Mouse (Mus musculus) limb, embryonic 11.5 days (tissue): ENCODE results near the gene Phldb1. TPM values are rescaled to one million over a fixed set of nuclear protein-coding genes. Genes with fewer than 3 reads are reported as not detected.

Experiments used
- ATAC-seq: fragments of 200-750 bp; cut with Nextera tagmentation; 2 replicates; pipeline ENCODE4 v1.8.0; 2017; ENCODE audit warnings: low read depth; ENCODE audit not compliant: insufficient number of reproducible peaks, low FRiP score, low TSS enrichment
- DNase-seq: peaks from one replicate; pipeline ENCODE4 v3.0.0-alpha.2; 2015; ENCODE audit warnings: low spot score
- H3K27ac ChIP-seq: fragments of 300-500 bp; sonication (generic); replicated peaks from 2 replicates; pipeline ENCODE4 v1.5.1; 2014; ENCODE audit warnings: low read depth, mild to moderate bottlenecking, low read length
- H3K27me3 ChIP-seq: fragments of 300-500 bp; sonication (generic); 2 replicates; pipeline ENCODE4 v1.6.1; 2014; ENCODE audit warnings: mild to moderate bottlenecking, low read length, mixed read lengths; ENCODE audit not compliant: control insufficient read depth, insufficient read depth
- H3K36me3 ChIP-seq: fragments of 300-500 bp; sonication (generic); 2 replicates; pipeline ENCODE4 v1.6.1; 2014; ENCODE audit warnings: mild to moderate bottlenecking, low read length, moderate library complexity, mixed read lengths; ENCODE audit not compliant: control insufficient read depth, insufficient read depth
- H3K4me1 ChIP-seq: fragments of 300-500 bp; sonication (generic); 2 replicates; pipeline ENCODE4 v1.6.1; 2014; ENCODE audit warnings: low read length, mixed read lengths; ENCODE audit not compliant: control insufficient read depth, insufficient read depth
- H3K4me2 ChIP-seq: fragments of 300-500 bp; sonication (generic); 2 replicates; pipeline ENCODE4 v1.6.1; 2014; ENCODE audit warnings: low read depth, mild to moderate bottlenecking, moderate library complexity; ENCODE audit not compliant: severe bottlenecking
- H3K4me3 ChIP-seq: fragments of 300-500 bp; sonication (generic); 2 replicates; pipeline ENCODE4 v1.5.1; 2014; ENCODE audit warnings: low read depth, low read length
- H3K9ac ChIP-seq: fragments of 300-500 bp; sonication (generic); 2 replicates; pipeline ENCODE4 v1.6.1; 2014; ENCODE audit warnings: mild to moderate bottlenecking, low read length
- H3K9me3 ChIP-seq: fragments of 300-500 bp; sonication (generic); 2 replicates; pipeline ENCODE4 v1.6.1; 2016; ENCODE audit warnings: low read length; ENCODE audit not compliant: control insufficient read depth
- WGBS: fragments of 180-500 bp; shearing (Covaris S2); extraction: QIAGEN DNeasy Blood & Tissue Kit; methylation state at CpG from one replicate; pipeline ENCODE4 v1.1.7; 2014; 5-methylcytosine and 5-hydroxymethylcytosine counted together
- polyA plus RNA-seq: library from polyadenylated mRNA; unstranded; fragments of >200 nt; fragmentation: Nextera tagmentation; extraction: Ambion mirVana; gene quantifications from 2 replicates; pipeline ENCODE4 v1.2.1, GENCODE M21; 2014

Phldb1 gene
- polyA plus RNA-seq, 1 experiment from 2014 or later = 41.6 TPM

DNA sequence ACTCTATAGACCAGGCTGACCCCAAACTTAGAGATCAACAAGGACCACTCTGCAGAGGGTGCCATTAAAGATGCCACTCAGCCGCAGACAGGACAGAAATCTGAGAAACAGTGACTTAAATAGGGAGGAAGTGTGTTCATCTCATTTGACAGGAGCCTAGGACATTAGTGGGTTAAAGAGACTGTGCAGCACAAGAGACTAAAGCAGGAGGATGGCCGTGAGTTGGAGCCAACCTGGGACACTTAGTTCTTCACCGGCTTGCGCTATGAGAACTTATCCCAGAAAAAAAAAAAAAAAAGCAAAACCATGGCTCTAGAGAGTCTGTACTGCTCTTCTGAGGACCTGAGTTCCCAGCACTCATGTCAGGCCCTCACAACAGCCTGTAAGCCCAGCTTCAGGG lies 87.3 kb downstream of the Phldb1 start:
- no peak overlapping the region for H3K27ac ChIP-seq
- no peak overlapping the region for H3K4me2 ChIP-seq
- ATAC-seq (no peak), DNase-seq (no peak)
- H3K9ac ChIP-seq = no peak overlapping the region
- 86% methylated on average over 4 of the region's 4 CpGs for WGBS
- no peaks in the 10 kb centered on the region for H3K27me3 ChIP-seq
- no peaks in the 10 kb centered on the region for H3K9me3 ChIP-seq
- H3K4me3 ChIP-seq = no peak overlapping the region
- H3K36me3 ChIP-seq = no peaks in the 10 kb centered on the region
- no peaks in the 10 kb centered on the region for H3K4me1 ChIP-seq

DNA sequence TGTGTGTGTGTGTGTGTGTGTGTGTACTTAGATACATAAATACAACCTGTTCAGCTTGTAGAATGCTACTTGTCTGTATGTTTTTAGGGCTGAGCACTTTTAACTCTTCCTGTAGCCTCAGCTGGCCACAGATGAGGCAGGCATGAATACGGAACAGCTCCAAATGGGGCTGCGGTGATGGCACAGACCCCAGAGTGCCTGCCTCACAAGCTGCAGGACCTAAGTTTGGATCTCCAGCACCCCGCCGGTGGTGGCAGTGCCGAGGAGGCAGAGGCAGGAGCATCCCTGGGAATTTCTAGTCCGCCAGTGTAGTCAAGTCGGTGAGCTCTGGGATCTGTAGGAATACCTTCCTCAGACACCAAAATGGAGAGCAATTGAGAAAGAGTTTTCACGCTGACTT lies 88.0 kb downstream of the Phldb1 start:
- WGBS = 93% methylated on average over 8 of the region's 8 CpGs
- no peak for DNase-seq

DNA sequence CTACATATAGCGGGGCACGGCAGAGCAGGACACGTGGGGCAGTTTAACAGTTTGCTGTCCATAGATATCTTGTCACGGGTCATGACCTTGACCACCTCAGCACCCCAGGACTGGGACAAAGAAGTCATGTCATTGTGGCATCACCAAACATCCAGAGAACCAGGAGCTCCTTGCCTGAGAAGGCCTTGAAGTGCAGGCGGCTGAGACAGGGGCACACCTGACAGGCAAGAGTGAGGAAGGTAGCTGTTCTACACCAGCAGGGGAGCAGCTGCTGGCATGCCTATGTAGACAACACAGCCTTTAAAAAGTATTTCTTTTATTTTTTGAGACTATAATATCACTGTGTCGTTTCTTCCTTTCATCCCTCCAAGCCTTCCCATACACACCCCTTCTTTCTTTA lies 88.6 kb downstream of the Phldb1 start:
- Histone ChIP-seq H3K36me3 (no peaks in the 10 kb centered on the region), H3K4me1 (no peaks in the 10 kb centered on the region), H3K4me3 (no peak overlapping the region), H3K9ac (no peak overlapping the region), H3K4me2 (no peak overlapping the region), H3K9me3 (no peaks in the 10 kb centered on the region), H3K27me3 (no peaks in the 10 kb centered on the region), H3K27ac (no peak overlapping the region)
- DNase-seq (no peak), ATAC-seq (no peak)
- 89% methylated on average over 6 of the region's 6 CpGs for WGBS

More for the DNA sequence above, 88.0 kb downstream of the Phldb1 start:
- H3K27ac ChIP-seq = no peak overlapping the region
- no peaks in the 10 kb centered on the region for H3K4me1 ChIP-seq
- H3K9ac ChIP-seq = no peak overlapping the region
- no peak for ATAC-seq
- H3K9me3 ChIP-seq = no peaks in the 10 kb centered on the region
- no peaks in the 10 kb centered on the region for H3K27me3 ChIP-seq
- no peak overlapping the region for H3K4me2 ChIP-seq
- H3K4me3 ChIP-seq = no peak overlapping the region
- H3K36me3 ChIP-seq = no peaks in the 10 kb centered on the region

DNA sequence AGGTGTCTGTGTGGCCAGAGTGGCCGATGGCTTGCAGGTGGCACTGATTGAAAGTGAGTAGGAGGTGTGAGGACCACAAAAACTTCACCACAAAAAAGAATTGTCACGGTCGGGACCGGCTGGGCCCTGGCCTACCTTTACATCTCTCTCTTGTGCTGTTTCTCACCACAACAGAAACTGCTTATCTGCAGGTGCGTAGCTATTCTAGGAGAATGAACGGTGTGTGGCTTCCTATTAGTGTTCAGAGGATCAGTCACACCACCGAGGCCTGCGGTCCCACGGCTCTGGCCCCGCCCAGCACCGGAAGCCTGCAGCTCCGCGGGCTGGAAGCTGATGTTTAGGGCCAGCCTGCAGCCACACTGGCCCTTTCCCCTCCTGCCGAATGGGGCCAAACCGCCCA lies 89.1 kb downstream of the Phldb1 start:
- ATAC-seq (no peak), DNase-seq (no peak)
- H3K9ac ChIP-seq = no peak overlapping the region
- no peak overlapping the region for H3K27ac ChIP-seq
- 68% methylated on average over 15 of the region's 15 CpGs for WGBS
- no peaks in the 10 kb centered on the region for H3K9me3 ChIP-seq
- no peaks in the 10 kb centered on the region for H3K36me3 ChIP-seq
- H3K4me1 ChIP-seq = no peaks in the 10 kb centered on the region
- no peaks in the 10 kb centered on the region for H3K27me3 ChIP-seq
- H3K4me3 ChIP-seq = no peak overlapping the region
- H3K4me2 ChIP-seq = no peak overlapping the region

DNA sequence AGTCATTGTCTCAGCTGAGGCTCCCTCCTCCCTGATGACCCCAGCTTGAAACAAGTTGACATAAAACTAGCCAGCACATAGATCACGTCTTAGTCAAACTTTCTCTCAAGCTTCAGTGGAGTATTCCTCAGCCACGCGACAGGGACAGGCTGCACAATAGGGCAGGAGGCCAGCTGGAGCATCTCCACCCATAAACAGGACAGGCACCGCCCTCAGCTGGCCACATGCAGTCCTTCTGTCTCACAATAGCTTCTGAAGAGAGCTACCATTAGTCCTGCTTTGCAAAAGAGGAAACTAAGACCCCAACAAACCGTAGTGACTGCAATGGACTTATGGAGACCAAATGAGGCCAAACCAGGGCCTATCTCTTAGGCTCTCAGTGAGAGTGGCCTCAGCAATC lies 89.5 kb downstream of the Phldb1 start:
- Histone ChIP-seq H3K4me1 (no peaks in the 10 kb centered on the region), H3K27me3 (no peaks in the 10 kb centered on the region), H3K4me3 (no peak overlapping the region), H3K9me3 (no peaks in the 10 kb centered on the region), H3K27ac (no peak overlapping the region), H3K36me3 (no peaks in the 10 kb centered on the region), H3K9ac (no peak overlapping the region), H3K4me2 (no peak overlapping the region)
- DNase-seq (no peak), ATAC-seq (no peak)
- 85% methylated on average over 5 of the region's 5 CpGs for WGBS

DNA sequence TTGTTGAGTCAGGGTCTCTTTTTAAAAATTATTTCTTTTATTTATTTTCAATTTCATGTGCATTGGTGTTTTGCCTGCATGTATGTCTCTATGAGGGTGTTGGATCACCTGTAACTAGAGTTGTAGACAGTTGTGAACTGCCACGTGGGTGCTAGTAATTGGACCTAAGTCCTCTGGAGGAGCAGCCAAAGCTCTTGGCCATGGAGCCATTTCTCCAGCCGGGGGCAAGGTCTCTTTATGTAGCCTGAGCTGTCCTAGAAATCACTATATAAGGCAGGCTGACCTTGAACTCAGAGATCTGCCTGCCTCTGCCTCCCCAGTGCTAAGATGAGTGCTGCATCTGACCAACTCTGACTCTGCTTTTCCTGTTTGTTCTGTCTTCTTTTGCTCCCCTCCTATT lies 90.8 kb downstream of the Phldb1 start:
- H3K4me1 ChIP-seq = no peaks in the 10 kb centered on the region
- H3K9ac ChIP-seq = no peak overlapping the region
- H3K4me2 ChIP-seq = no peak overlapping the region
- H3K27ac ChIP-seq = no peak overlapping the region
- DNase-seq (no peak), ATAC-seq (no peak)
- no peaks in the 10 kb centered on the region for H3K27me3 ChIP-seq
- H3K9me3 ChIP-seq = no peaks in the 10 kb centered on the region
- no peaks in the 10 kb centered on the region for H3K36me3 ChIP-seq
- no peak overlapping the region for H3K4me3 ChIP-seq
- 86% methylated on average over 2 of the region's 2 CpGs for WGBS

DNA sequence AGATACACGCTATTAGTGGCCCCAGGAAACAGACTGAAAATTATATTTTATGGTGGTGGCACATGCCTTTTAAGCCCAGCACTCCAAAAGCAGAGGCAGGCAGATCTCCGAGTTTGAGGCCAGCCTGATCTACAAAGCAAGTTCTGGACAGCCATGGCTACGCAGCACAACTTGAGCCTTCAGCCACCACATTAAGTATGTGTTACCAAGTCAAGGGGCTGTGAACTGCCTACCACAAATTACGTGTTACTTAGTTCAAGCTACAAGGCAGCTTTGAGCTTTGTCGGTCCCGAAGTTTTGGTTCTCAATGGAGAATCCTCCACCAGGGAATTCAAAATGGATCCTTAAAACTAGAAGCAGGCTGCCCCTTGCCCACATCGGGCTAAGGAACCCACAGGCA lies 91.9 kb downstream of the Phldb1 start:
- no peak overlapping the region for H3K27ac ChIP-seq
- no peaks in the 10 kb centered on the region for H3K27me3 ChIP-seq
- peaks cover 2% of the 10 kb centered on the region; the same call in 1 of the 2 replicates for H3K36me3 ChIP-seq
- H3K4me3 ChIP-seq = no peak overlapping the region
- no peaks in the 10 kb centered on the region for H3K4me1 ChIP-seq
- ATAC-seq (no peak), DNase-seq (no peak)
- 95% methylated on average over 7 of the region's 7 CpGs for WGBS
- no peak overlapping the region for H3K9ac ChIP-seq
- H3K4me2 ChIP-seq = no peak overlapping the region
- H3K9me3 ChIP-seq = no peaks in the 10 kb centered on the region

DNA sequence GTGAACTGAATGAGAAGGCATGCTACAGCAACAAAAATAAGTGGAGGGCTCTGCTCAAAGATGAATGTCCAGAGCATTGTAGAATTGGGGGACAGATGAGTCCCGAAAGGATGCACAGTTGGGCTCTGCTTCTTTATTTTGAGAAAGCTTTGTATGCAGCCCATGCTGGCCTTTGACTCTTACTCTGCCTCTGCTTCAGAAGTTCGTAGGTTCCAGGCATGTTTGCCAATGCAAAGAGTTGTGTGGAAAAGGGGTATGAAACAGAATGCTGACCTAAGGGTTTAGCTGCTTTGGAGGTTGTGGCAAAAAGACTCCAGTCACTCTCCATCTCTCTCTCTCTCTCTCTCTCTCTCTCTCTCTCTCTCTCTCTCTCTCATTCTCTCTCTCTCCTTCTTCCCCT lies 93.4 kb downstream of the Phldb1 start:
- H3K4me1 ChIP-seq = no peaks in the 10 kb centered on the region
- H3K9ac ChIP-seq = no peak overlapping the region
- no peaks in the 10 kb centered on the region for H3K27me3 ChIP-seq
- ATAC-seq = no peak
- H3K36me3 ChIP-seq = peaks cover 9% of the 10 kb centered on the region
- DNase-seq = no peak
- H3K27ac ChIP-seq = no peak overlapping the region
- H3K4me3 ChIP-seq = no peak overlapping the region
- H3K9me3 ChIP-seq = no peaks in the 10 kb centered on the region
- 95% methylated on average over 2 of the region's 2 CpGs for whole genome bisulfite sequencing
- H3K4me2 ChIP-seq = no peak overlapping the region

DNA sequence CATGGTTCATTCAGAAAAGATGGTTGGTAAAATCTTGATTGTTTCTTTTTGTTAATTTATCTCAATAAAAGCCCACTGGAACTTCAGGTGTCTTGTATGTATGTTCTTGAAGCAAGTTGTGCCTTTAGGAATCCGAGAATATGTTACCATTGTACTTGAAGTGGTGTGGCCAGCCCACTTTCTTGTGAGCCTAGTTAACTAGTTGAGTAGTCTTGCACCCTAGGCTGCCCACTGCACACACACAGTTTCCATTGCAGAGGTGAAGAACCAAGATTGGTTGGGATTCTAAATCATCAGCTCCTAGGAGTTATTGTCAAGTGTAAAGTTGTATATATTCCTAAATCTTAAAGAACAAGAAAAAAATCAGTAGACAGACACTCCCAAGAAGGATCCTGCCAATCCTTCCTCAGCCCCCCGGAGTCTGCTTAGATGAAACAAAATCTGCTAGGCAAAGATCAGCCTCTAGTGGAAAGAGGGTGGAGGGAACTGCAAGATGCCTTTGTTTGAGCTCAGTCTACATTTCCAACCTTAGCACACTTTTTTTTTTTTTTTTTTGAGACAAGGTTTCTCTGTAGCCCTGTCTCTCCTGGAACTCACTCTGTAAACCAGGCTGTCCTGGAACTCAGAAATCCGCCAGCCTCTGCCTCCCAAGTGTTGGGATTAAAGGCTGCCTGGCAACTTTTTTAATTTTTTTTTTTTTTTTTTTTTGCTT lies 94.2 kb downstream of the Phldb1 start:
- H3K36me3 ChIP-seq = peaks cover 12% of the 10 kb centered on the region
- no peaks in the 10 kb centered on the region for H3K9me3 ChIP-seq
- DNase-seq (no peak), ATAC-seq (no peak)
- 96% methylated on average over 3 of the region's 3 CpGs for WGBS
- H3K27me3 ChIP-seq = no peaks in the 10 kb centered on the region
- H3K27ac ChIP-seq = no peak overlapping the region
- no peak overlapping the region for H3K4me2 ChIP-seq
- H3K4me1 ChIP-seq = no peaks in the 10 kb centered on the region
- H3K9ac ChIP-seq = no peak overlapping the region
- no peak overlapping the region for H3K4me3 ChIP-seq
